Mouse (Mus musculus) lung, embryonic 15.5 days (tissue): Measurements from ENCODE around the gene Kcnj8. TPM values are rescaled to one million over a fixed set of nuclear protein-coding genes. Genes with fewer than 3 reads are reported as not detected.
A peak's percentile ranks its signal among the peaks of the same experiment; 100 is the strongest.

Experiments
- ATAC-seq: fragments of 200-750 bp; cut with Nextera tagmentation; 2 replicates; pipeline ENCODE4 v1.8.0; 2017; ENCODE audit warnings: moderate number of reproducible peaks, borderline replicate concordance; ENCODE audit not compliant: low FRiP score, low TSS enrichment; ENCODE audit errors: extremely low read depth
- H3K27ac ChIP-seq: fragments of 300-500 bp; sonication (generic); 2 replicates; pipeline ENCODE4 v1.5.1; 2015; ENCODE audit warnings: moderate library complexity, mild to moderate bottlenecking, inconsistent platforms
- H3K27me3 ChIP-seq: fragments of 300-500 bp; sonication (generic); 2 replicates; pipeline ENCODE4 v1.6.1; 2015; ENCODE audit warnings: inconsistent platforms
- H3K36me3 ChIP-seq: fragments of 300-500 bp; sonication (generic); 2 replicates; pipeline ENCODE4 v1.6.1; 2015; ENCODE audit warnings: inconsistent platforms
- H3K4me1 ChIP-seq: fragments of 300-500 bp; sonication (generic); 2 replicates; pipeline ENCODE4 v1.6.1; 2015; ENCODE audit warnings: inconsistent platforms
- H3K4me2 ChIP-seq: fragments of 300-500 bp; sonication (generic); 2 replicates; pipeline ENCODE4 v1.6.1; 2015; ENCODE audit warnings: inconsistent platforms, mild to moderate bottlenecking, moderate library complexity
- H3K4me3 ChIP-seq: fragments of 300-500 bp; sonication (generic); 2 replicates; pipeline ENCODE4 v1.5.1; 2015; ENCODE audit warnings: mild to moderate bottlenecking, inconsistent platforms
- H3K9ac ChIP-seq: fragments of 300-500 bp; sonication (generic); 2 replicates; pipeline ENCODE4 v1.6.1; 2015; ENCODE audit warnings: inconsistent platforms
- H3K9me3 ChIP-seq: fragments of 300-500 bp; sonication (generic); 2 replicates; pipeline ENCODE4 v1.6.1; 2016; ENCODE audit warnings: inconsistent platforms
- WGBS: fragments of 180-500 bp; shearing (Covaris S2); methylation state at CpG from one replicate; pipeline ENCODE4 v1.1.7; 2015; 5-methylcytosine and 5-hydroxymethylcytosine counted together
- polyA plus RNA-seq: library from polyadenylated mRNA; unstranded; fragments of >200 nt; fragmentation: Nextera tagmentation; extraction: Ambion mirVana; gene quantifications from 2 replicates; pipeline ENCODE4 v1.2.1, GENCODE M21; 2015

Kcnj8 gene
- polyA plus RNA-seq, 1 experiment from 2014 or later, result 19.7 TPM

DNA sequence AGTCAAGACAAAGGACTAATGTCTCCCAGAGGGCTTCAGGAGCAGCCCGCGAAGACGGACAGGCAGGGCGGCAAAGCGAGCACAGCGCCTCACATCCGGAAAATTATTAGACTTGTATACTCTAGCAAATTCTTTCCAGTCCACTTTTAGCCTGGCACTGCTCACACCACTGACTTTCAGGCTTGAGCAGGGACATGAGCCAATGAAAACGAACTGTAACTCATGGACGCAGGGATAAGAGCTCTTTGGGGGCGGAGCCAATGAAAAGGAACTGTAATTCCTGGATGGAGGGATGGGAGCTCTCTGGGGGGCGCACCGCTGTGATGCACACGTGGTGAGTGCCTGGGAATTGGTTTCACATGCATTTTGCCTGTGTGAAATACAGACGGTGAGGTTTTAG lies 26.3 kb downstream of the Kcnj8 start:
- 0 out of 2 replicates have a peak overlapping the region, but pooled peaks have one; percentile 8 for H3K4me2 ChIP-seq
- ATAC-seq, result no peak
- no peak overlapping the region for H3K27ac ChIP-seq
- no peak overlapping the region for H3K4me3 ChIP-seq
- H3K36me3 ChIP-seq, result no peaks in the 10 kb centered on the region
- H3K27me3 ChIP-seq, result no peaks in the 10 kb centered on the region
- H3K9me3 ChIP-seq, result no peaks in the 10 kb centered on the region
- H3K4me1 ChIP-seq, result peaks cover 14% of the 10 kb centered on the region
- H3K9ac ChIP-seq, result no peak overlapping the region
- WGBS, result 48% methylated on average over 14 of the region's 14 CpGs

DNA sequence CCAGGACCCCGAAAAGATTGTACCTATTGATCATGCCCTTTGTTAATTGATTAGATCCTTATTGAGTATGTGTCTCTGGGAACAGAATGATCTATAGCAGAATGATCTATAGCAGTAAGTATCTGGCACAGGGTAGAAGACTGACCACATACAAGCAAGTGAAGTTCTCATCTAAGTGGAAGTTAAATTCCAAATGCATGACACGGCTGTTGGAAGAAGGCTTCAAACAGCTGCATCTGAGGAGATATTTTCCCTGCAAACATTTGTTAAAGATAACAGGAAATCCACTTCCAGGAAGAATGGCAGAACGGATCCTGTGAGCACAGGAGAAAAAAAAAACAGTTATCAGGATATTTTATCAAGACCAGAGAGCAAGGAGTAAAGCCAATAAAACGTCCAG lies 27.8 kb downstream of the Kcnj8 start:
- WGBS, result 37% methylated on average over 4 of the region's 4 CpGs
- ATAC-seq, result no peak

DNA sequence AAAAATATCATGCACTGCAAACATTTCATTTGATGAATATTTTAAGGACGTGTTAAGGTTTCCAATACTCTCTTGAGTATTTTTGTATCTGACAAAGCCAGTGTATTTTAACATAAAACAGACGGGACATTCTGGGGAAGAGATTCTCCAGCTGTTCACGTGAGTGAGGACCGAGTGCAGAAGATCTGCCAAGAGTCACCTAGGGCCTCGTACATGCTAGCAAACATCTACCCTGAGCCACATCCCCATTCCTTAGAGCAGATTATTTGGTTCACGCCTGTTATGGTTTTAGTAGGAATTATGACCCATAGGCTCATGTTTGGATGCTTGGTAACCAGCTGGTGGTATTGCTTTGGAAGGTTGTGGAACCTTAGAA lies 28.6 kb downstream of the Kcnj8 start:
- H3K4me1 ChIP-seq, result peaks cover 34% of the 10 kb centered on the region
- no peak overlapping the region for H3K4me3 ChIP-seq
- no peak for ATAC-seq
- H3K9ac ChIP-seq, result no peak overlapping the region
- no peaks in the 10 kb centered on the region for H3K9me3 ChIP-seq
- H3K27me3 ChIP-seq, result no peaks in the 10 kb centered on the region
- WGBS, result 58% methylated on average over 6 of the region's 6 CpGs
- no peak overlapping the region for H3K27ac ChIP-seq
- no peak overlapping the region for H3K4me2 ChIP-seq
- H3K36me3 ChIP-seq, result no peaks in the 10 kb centered on the region

More for the DNA sequence above, 27.8 kb downstream of the Kcnj8 start:
- Histone ChIP-seq H3K27me3 (no peaks in the 10 kb centered on the region), H3K4me2 (no peak overlapping the region), H3K9me3 (no peaks in the 10 kb centered on the region), H3K4me1 (peaks cover 26% of the 10 kb centered on the region), H3K4me3 (no peak overlapping the region), H3K36me3 (no peaks in the 10 kb centered on the region), H3K27ac (no peak overlapping the region), H3K9ac (no peak overlapping the region)

DNA sequence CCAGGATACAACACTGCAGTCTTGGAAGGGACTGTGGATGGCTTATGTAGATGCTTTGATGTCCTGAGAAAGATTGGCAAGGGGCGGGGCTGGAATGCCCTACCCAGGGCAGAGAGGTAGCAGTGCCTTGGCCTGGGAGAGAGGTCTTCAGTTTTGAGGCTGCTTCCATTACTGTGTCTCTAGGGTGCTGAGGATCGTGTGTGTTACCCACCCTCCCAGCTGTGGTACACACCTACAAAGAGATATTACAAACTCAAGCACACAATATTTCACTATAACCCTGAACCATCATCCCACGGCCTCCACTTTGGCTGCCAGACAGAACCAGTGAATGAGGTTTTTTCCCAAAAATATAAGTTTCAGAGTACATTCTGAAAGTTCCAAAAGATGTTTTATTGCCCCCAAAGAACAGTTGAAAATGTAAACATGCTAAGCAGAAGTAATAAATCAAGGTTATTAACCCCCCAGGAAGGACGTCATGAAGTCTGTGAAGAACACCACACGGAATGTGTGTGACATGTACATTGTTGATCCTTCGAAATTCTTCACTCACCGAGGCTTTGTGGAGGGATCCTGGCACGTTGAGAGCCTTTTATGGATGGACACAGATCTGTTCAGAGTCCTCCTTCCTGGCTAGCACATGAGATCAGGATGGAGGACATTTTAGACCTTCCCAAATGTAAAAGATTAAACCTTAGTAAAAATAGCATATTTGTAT lies 29.2 kb downstream of the Kcnj8 start:
- peak overlapping the region; percentile 38 for H3K27ac ChIP-seq
- no peaks in the 10 kb centered on the region for H3K9me3 ChIP-seq
- ATAC-seq, result no peak
- H3K4me2 ChIP-seq, result no peak overlapping the region
- H3K9ac ChIP-seq, result no peak overlapping the region
- no peak overlapping the region for H3K4me3 ChIP-seq
- WGBS, result 42% methylated on average over 8 of the region's 8 CpGs
- H3K4me1 ChIP-seq, result peaks cover 34% of the 10 kb centered on the region
- no peaks in the 10 kb centered on the region for H3K27me3 ChIP-seq
- H3K36me3 ChIP-seq, result no peaks in the 10 kb centered on the region

DNA sequence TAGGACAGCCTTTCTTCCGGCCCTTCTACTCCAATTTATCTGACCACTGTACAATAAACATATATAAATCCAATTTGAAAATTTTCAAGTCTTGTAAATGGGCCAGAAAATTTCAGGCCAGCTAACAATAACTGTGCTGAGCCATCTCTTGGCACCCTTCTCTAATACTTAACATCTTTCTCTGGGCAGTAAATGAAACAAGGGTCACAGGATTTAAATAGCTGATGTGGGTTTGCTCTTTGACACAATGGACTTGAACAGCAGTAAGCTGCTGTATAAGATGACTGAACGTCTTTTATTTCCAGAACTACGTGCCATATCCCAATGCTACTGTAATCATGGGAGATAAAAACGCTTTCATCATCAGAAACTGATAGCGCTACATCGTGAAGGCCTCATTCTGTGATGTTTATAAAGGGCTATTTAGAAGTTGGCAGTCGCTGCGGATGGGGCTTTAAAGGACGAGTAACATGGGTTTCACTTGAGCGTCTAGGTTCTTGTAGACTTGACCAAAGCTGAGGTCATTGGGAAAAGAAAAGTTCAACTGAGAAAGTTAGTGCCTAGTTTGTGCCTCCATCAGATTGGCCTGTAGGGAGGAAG lies 30.8 kb downstream of the Kcnj8 start:
- peaks cover 34% of the 10 kb centered on the region for H3K4me1 ChIP-seq
- no peak overlapping the region for H3K4me2 ChIP-seq
- no peak overlapping the region for H3K4me3 ChIP-seq
- peak overlapping the region; percentile 69 for H3K27ac ChIP-seq
- no peaks in the 10 kb centered on the region for H3K27me3 ChIP-seq
- WGBS, result 46% methylated on average over 10 of the region's 10 CpGs
- H3K9ac ChIP-seq, result no peak overlapping the region
- ATAC-seq, result peak; percentile 44; the same call in 1 of the 2 replicates
- H3K36me3 ChIP-seq, result no peaks in the 10 kb centered on the region
- no peaks in the 10 kb centered on the region for H3K9me3 ChIP-seq

DNA sequence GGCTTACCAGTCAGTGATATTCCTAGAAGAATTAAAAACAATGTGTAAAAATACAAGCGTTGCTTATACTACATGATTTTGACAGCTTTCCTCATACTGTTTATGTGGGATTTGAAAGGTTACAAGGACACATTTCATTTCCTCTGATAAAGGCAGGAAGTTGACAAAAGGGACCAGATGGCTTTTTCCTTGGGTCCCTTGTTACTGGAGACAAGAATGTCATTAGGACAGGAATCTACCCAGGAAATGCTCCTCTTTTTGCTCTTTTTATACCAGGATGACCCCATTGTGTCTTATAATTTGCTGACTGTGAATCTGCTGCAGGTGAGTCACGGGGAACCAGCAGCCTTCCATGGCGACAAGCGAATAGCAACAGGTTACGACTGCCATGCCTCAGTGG lies 31.3 kb downstream of the Kcnj8 start:
- Histone ChIP-seq H3K36me3 (no peaks in the 10 kb centered on the region), H3K4me1 (peaks cover 34% of the 10 kb centered on the region), H3K27ac (peak overlapping the region; percentile 69), H3K9me3 (no peaks in the 10 kb centered on the region), H3K4me3 (no peak overlapping the region), H3K27me3 (no peaks in the 10 kb centered on the region), H3K4me2 (no peak overlapping the region), H3K9ac (no peak overlapping the region)
- WGBS, result 63% methylated on average over 5 of the region's 5 CpGs
- no peak for ATAC-seq

DNA sequence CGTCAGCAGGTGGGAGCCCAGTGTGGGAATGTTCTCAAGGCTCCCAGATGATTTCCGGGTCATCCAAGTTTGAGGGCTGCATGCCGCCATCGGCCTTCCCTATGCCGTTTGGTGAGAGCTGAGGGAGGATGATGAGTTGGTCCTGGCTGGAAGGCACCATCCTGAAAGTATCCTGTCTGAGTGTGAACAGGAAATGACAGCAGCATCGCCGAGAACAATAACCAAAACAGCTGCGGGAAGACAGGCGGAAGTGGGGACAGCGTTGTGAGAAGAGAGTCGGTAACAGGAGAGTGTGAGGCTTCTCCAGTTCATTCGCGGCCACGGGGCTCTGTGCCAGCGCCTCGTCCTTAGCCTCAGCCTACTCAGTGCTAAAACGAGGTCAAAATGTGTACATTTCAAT lies 32.9 kb downstream of the Kcnj8 start:
- Histone ChIP-seq H3K36me3 (no peaks in the 10 kb centered on the region), H3K4me2 (peak overlapping the region; percentile 16), H3K4me1 (peaks cover 34% of the 10 kb centered on the region), H3K9ac (no peak overlapping the region), H3K27me3 (no peaks in the 10 kb centered on the region), H3K4me3 (no peak overlapping the region), H3K27ac (peak overlapping the region; percentile 1; the same call in 1 of the 2 replicates), H3K9me3 (no peaks in the 10 kb centered on the region)
- WGBS, result 45% methylated on average over 17 of the region's 17 CpGs
- peak; percentile 75; the same call in 1 of the 2 replicates for ATAC-seq

DNA sequence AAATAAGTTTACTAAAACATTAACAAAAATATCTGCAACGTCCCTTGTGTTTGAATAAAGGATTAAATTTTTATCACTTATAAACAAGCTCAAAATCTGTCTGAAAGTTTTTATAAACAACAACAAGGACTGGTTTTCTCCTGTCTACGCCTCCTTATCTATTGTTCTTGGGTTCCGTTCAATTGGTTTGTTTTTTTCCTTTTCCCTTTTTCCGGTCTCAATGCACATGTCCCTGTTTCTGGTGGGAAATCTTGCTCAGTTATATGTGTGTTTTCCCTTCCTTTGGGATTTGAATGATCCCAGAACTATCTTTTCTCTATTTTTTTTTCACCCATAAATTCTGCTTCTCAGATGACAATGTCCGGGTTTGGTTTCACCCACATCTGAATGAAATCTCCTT lies 38.0 kb downstream of the Kcnj8 start:
- H3K27ac ChIP-seq, result no peak overlapping the region
- ATAC-seq, result no peak

DNA sequence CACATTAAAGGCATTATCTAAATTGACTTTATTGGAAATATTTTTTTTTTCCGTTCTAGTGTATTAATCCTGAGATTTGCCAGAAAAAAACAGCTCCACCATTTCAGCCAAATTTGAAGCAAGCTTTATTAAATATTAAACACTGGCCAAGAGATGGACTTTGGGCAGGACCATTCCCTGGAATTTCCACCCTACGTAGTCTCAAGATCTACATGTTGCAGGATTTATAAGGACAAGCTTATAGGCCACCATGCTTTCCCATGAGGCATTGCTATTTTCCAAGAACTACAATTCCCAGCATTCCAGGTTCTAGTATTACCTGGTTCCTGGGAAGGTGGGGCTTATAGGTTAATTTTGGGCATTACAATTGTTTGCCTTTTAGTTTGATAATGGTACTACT lies 38.7 kb downstream of the Kcnj8 start:
- H3K4me1 ChIP-seq, result peaks cover 10% of the 10 kb centered on the region
- no peaks in the 10 kb centered on the region for H3K27me3 ChIP-seq
- no peaks in the 10 kb centered on the region for H3K36me3 ChIP-seq
- no peak overlapping the region for H3K9ac ChIP-seq
- ATAC-seq, result no peak
- no peaks in the 10 kb centered on the region for H3K9me3 ChIP-seq
- no peak overlapping the region for H3K27ac ChIP-seq
- no peak overlapping the region for H3K4me3 ChIP-seq
- WGBS, result 87% methylated on average over 2 of the region's 2 CpGs
- H3K4me2 ChIP-seq, result no peak overlapping the region

More for the DNA sequence above, 38.0 kb downstream of the Kcnj8 start:
- H3K9me3 ChIP-seq, result no peaks in the 10 kb centered on the region
- no peak overlapping the region for H3K4me2 ChIP-seq
- no peaks in the 10 kb centered on the region for H3K36me3 ChIP-seq
- H3K9ac ChIP-seq, result no peak overlapping the region
- WGBS, result 56% methylated on average over 5 of the region's 5 CpGs
- no peaks in the 10 kb centered on the region for H3K27me3 ChIP-seq
- H3K4me1 ChIP-seq, result peaks cover 8% of the 10 kb centered on the region
- no peak overlapping the region for H3K4me3 ChIP-seq

DNA sequence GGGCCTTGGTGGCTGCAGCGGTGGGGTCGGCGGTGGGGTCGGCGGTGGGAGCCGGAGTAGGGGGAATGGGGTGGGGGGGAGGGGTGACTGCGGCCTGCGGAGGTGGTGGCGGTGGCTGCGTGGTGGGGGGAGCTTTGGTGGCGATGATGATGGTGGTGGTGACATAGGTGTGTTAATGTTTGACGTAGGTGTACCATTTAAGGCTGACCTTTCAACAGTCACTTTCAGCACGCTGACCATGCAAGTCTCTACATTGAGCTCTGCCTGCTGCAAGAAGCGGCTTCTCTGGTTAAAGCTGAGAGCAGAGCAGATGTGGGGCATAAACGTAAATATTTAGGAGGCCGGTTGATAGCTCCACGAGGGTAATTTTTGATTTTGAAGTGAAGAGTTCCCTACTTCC lies 39.3 kb downstream of the Kcnj8 start:
- no peak for ATAC-seq
- no peak overlapping the region for H3K9ac ChIP-seq
- H3K4me2 ChIP-seq, result no peak overlapping the region
- H3K4me1 ChIP-seq, result peaks cover 12% of the 10 kb centered on the region
- no peak overlapping the region for H3K4me3 ChIP-seq
- H3K9me3 ChIP-seq, result no peaks in the 10 kb centered on the region
- WGBS, result 81% methylated on average over 17 of the region's 17 CpGs
- no peaks in the 10 kb centered on the region for H3K27me3 ChIP-seq
- no peak overlapping the region for H3K27ac ChIP-seq
- no peaks in the 10 kb centered on the region for H3K36me3 ChIP-seq

DNA sequence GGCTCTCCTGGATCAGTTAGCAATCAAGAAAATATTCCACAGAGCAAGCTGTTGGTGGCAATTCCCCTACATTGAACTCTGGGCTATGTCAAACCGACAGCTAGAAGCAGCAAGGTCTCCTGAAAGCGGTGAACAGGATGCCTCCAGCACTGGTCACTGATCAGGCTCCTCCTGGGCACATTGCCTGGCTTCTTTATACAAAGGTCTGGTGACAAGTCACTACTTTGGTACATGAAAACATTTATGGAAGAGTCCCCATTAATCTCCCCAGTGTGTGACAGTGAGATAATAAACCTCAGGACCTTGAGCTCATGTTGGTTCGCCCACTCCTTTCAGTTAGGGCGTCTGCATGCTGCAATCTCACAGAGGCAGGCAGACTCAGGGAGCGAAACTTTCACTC lies 41.0 kb downstream of the Kcnj8 start:
- Histone ChIP-seq H3K4me3 (no peak overlapping the region), H3K4me2 (no peak overlapping the region), H3K27me3 (no peaks in the 10 kb centered on the region), H3K27ac (peak overlapping the region; percentile 25; the same call in 1 of the 2 replicates), H3K4me1 (peaks cover 12% of the 10 kb centered on the region), H3K9me3 (no peaks in the 10 kb centered on the region), H3K36me3 (no peaks in the 10 kb centered on the region), H3K9ac (no peak overlapping the region)
- ATAC-seq, result no peak
- WGBS, result 38% methylated on average over 5 of the region's 5 CpGs

DNA sequence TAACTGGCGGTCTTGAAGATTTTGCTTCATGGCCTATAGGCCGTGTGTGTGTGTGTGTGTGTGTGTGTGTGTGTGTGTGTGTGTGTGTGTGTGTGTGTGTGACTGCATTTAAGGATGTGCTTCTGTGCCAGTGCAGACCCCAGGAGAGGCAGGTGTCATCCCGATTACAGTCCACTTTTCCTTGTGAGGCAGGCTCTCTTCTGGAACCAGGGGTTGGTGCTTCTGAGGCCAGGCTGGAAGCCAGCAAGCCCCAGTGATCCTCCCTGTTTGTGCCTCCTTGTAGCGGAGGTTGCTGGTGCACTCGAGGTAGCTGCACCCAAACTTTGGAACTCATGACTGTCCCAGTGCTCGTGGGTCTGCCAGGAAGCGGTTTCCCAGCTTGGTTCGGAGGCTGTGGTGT lies 41.7 kb downstream of the Kcnj8 start:
- Histone ChIP-seq H3K9me3 (no peaks in the 10 kb centered on the region), H3K27ac (no peak overlapping the region), H3K9ac (no peak overlapping the region), H3K36me3 (no peaks in the 10 kb centered on the region), H3K4me1 (peaks cover 12% of the 10 kb centered on the region), H3K27me3 (no peaks in the 10 kb centered on the region), H3K4me3 (no peak overlapping the region), H3K4me2 (no peak overlapping the region)
- ATAC-seq, result no peak
- WGBS, result 80% methylated on average over 8 of the region's 8 CpGs
